Mouse (Mus musculus) left cerebral cortex, postnatal 10 days (tissue): ENCODE measurements around the gene Perm1. TPM values are rescaled to one million over a fixed set of nuclear protein-coding genes. Genes with fewer than 3 reads are reported as not detected.

Experiments used
- DNase-seq, 2 experiments: peaks; one replicate each; pipeline ENCODE4 v3.0.0; 2021 to 2022; ENCODE audit warnings: low spot score in 2 of 2, mixed read lengths in 1 of 2; ENCODE audit errors: extremely low spot score in 1 of 2
- intact Hi-C: fragments of 180-260 bp; cut with DNase I; formaldehyde crosslinking; loops from one replicate; pipeline ENCODE4 v1.15.1; 2025
- total RNA-seq, 2 experiments: library from RNA; stranded (reverse); gene quantifications; 2 replicates each; pipeline ENCODE4 v1.2.3; 2021

Gene Perm1
- under 1 TPM; 0.22 to 0.28 TPM for total RNA-seq

- no peak for DNase-seq
- intact Hi-C loops = no loop called here
These were observed at the start of gene Perm1 for GRCm38 (mm10) chr4:156215649-156216048. Gene Perm1, plus strand, starts transcription at chr4:156215868.

- peak in 1 of 2 experiments; percentile 22 for DNase-seq
- intact Hi-C loops = loop anchor here (5.0 kb wide), 1 partner anchor 39 kb away; no protein-coding TSS in a partner anchor
These were observed 49.2 kb upstream of the Perm1 start for GRCm38 (mm10) chr4:156166477-156166876.

GRCm38 (mm10) chr4:156168611-156169010 lies 47.1 kb upstream of the Perm1 start:
- intact Hi-C loops = loop anchor here (5.0 kb wide), 1 partner anchor 41 kb away; no protein-coding TSS in a partner anchor
- DNase-seq = peak in 1 of 2 experiments; percentile 14

- intact Hi-C loops = loop anchor here (5.0 kb wide), 1 partner anchor 42 kb away; no protein-coding TSS in a partner anchor
- DNase-seq = peak in 1 of 2 experiments; percentile 27
These were observed 46.5 kb upstream of the Perm1 start for GRCm38 (mm10) chr4:156169129-156169528.

GRCm38 (mm10) chr4:156171828-156172227 lies 43.8 kb upstream of the Perm1 start:
- peak in 1 of 2 experiments; percentile 30 for DNase-seq
- intact Hi-C loops = no loop called here

- intact Hi-C loops = no loop called here
- DNase-seq = peak in 1 of 2 experiments; percentile 26
These were observed 38.0 kb upstream of the Perm1 start for GRCm38 (mm10) chr4:156177630-156178029.

GRCm38 (mm10) chr4:156183747-156184146 lies 31.9 kb upstream of the Perm1 start:
- intact Hi-C loops = loop anchor here (5.0 kb wide), 1 partner anchor 56 kb away; no protein-coding TSS in a partner anchor
- DNase-seq = no peak

GRCm38 (mm10) chr4:156184291-156184954 lies 31.2 kb upstream of the Perm1 start:
- peak in 1 of 2 experiments; percentile 52 for DNase-seq
- intact Hi-C loops = loop anchor here (5.0 kb wide), 1 partner anchor 57 kb away; no protein-coding TSS in a partner anchor

GRCm38 (mm10) chr4:156185456-156185949 lies 30.2 kb upstream of the Perm1 start:
- intact Hi-C loops = no loop called here
- peak in 1 of 2 experiments; percentile 46 for DNase-seq

- DNase-seq = peak in 1 of 2 experiments; percentile 78
- intact Hi-C loops = no loop called here
These were observed 29.5 kb upstream of the Perm1 start for GRCm38 (mm10) chr4:156185950-156186850.

- intact Hi-C loops = no loop called here
- peak in 1 of 2 experiments; percentile 11 for DNase-seq
These were observed 27.4 kb upstream of the Perm1 start for GRCm38 (mm10) chr4:156188162-156188810.

GRCm38 (mm10) chr4:156188811-156189323 lies 26.8 kb upstream of the Perm1 start:
- DNase-seq = peak in 1 of 2 experiments; percentile 92
- intact Hi-C loops = no loop called here

- intact Hi-C loops = no loop called here
These were observed 23.1 kb upstream of the Perm1 start for GRCm38 (mm10) chr4:156192421-156193199.

GRCm38 (mm10) chr4:156193200-156193590 lies 22.5 kb upstream of the Perm1 start:
- intact Hi-C loops = no loop called here
- peak in 1 of 2 experiments; percentile 23 for DNase-seq

More at GRCm38 (mm10) chr4:156192421-156193199, 23.1 kb upstream of the Perm1 start:
- peak in 1 of 2 experiments; percentile 56 for DNase-seq

- peak in 1 of 2 experiments; percentile 13 for DNase-seq
- intact Hi-C loops = no loop called here
These were observed 21.8 kb upstream of the Perm1 start for GRCm38 (mm10) chr4:156193906-156194305.

GRCm38 (mm10) chr4:156194346-156194745 lies 21.3 kb upstream of the Perm1 start:
- intact Hi-C loops = no loop called here
- peak in 1 of 2 experiments; percentile 23 for DNase-seq
